Comparison of ENCODE assay signal across 15 mouse cellular contexts in the genomic region with DNA sequence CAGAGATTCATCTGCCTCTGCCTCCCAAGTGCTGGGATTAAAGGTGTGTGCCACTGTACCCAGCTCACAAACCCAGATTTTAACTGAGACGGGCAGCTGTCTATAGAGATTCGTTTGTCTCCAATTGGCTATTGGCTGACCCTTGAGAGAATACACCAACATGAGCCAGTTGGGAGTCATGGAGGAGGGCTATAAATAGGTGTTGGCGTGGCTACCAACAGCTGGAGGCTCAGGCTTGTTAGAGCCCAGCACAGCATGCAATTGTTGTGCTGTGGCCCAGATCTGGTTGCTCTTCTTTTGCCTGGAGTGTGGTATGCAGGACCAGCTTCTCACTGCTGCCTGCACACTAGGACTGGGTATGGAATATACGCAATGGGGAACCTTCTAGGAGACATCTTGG. TPM values are rescaled to one million over a fixed set of nuclear protein-coding genes. Genes with fewer than 3 reads are reported as not detected.
DNase-seq lines count a peak whose midpoint lies in the region; ATAC-seq and TF ChIP-seq lines count a peak whose summit lies in the region.
"Had no signal": no experiment of that assay in that cellular context is flagged by ENCODE, and none has a peak within 500 bp of the region (broad histone marks: within the 10 kb centered on the region; RNA-seq: fewer than 3 reads in every experiment).

No protein-coding gene starts in this region.

- no peak for TF ChIP-seq EP300 in lung, postnatal 0 days (IDR thresholded peaks at IDR 0.05)

- WGBS in forebrain, embryonic 16.5 days: 69% methylated on average over 4 of the region's 4 CpGs
- WGBS in forebrain, embryonic 14.5 days: 64% methylated on average over 4 of the region's 4 CpGs
- 81% methylated on average over 4 of the region's 4 CpGs for WGBS in lung, postnatal 0 days
- WGBS in heart, embryonic 12.5 days: 53% methylated on average over 4 of the region's 4 CpGs

- H3K4me3 ChIP-seq in forebrain, embryonic 16.5 days (replicated peaks; ENCODE audit: low read length): no peak overlapping the region
- H3K4me3 ChIP-seq in forebrain, embryonic 14.5 days (ENCODE audit: low read depth, low read length): no peak overlapping the region
- no peak overlapping the region for H3K4me3 ChIP-seq in lung, postnatal 0 days (ENCODE audit: low read depth, low read length)
- no peak overlapping the region for H3K4me3 ChIP-seq in heart, embryonic 12.5 days
- H3K4me3 ChIP-seq: liver, embryonic 15.5 days; midbrain, embryonic 12.5 days had no signal

- no peaks in the 10 kb centered on the region for H3K9me3 ChIP-seq in forebrain, embryonic 16.5 days (ENCODE audit: control insufficient read depth, low read length)
- no peaks in the 10 kb centered on the region for H3K9me3 ChIP-seq in forebrain, embryonic 14.5 days (replicated peaks; ENCODE audit: control insufficient read depth, low read length)
- H3K9me3 ChIP-seq in lung, postnatal 0 days (ENCODE audit: low read length): no peaks in the 10 kb centered on the region
- H3K9me3 ChIP-seq in heart, embryonic 12.5 days (replicated peaks): no peaks in the 10 kb centered on the region
- H3K9me3 ChIP-seq: liver, embryonic 15.5 days; midbrain, embryonic 12.5 days had no signal

- no peaks in the 10 kb centered on the region for H3K36me3 ChIP-seq in forebrain, embryonic 16.5 days (ENCODE audit: control insufficient read depth, insufficient read depth)
- H3K36me3 ChIP-seq in forebrain, embryonic 14.5 days (ENCODE audit: control insufficient read depth, insufficient read depth, low read length): no peaks in the 10 kb centered on the region
- H3K36me3 ChIP-seq in lung, postnatal 0 days (ENCODE audit: insufficient read depth, low read length): no peaks in the 10 kb centered on the region
- peaks cover 75% of the 10 kb centered on the region for H3K36me3 ChIP-seq in heart, embryonic 12.5 days
- H3K36me3 ChIP-seq: liver, embryonic 15.5 days; midbrain, embryonic 12.5 days had no signal

- no peak overlapping the region for H3K9ac ChIP-seq in forebrain, embryonic 16.5 days (replicated peaks; ENCODE audit: low read depth, low read length)
- no peak overlapping the region for H3K9ac ChIP-seq in forebrain, embryonic 14.5 days (ENCODE audit: low read length)
- H3K9ac ChIP-seq in lung, postnatal 0 days (replicated peaks; ENCODE audit: low read depth): no peak overlapping the region
- H3K9ac ChIP-seq in heart, embryonic 12.5 days: 0 out of 2 replicates have a peak overlapping the region, but pooled peaks have one; percentile 11
- H3K9ac ChIP-seq: hindbrain, embryonic 14.5 days; liver, embryonic 15.5 days had no signal

- H3K27me3 ChIP-seq in forebrain, embryonic 16.5 days (replicated peaks; ENCODE audit: control insufficient read depth, insufficient read depth, low read length): no peaks in the 10 kb centered on the region
- H3K27me3 ChIP-seq in forebrain, embryonic 14.5 days (replicated peaks; ENCODE audit: control insufficient read depth, insufficient read depth, low read length): no peaks in the 10 kb centered on the region
- H3K27me3 ChIP-seq in lung, postnatal 0 days (replicated peaks; ENCODE audit: insufficient read depth, low read length): no peaks in the 10 kb centered on the region
- no peaks in the 10 kb centered on the region for H3K27me3 ChIP-seq in heart, embryonic 12.5 days (replicated peaks)
- H3K27me3 ChIP-seq: liver, embryonic 15.5 days had no signal

- H3K4me2 ChIP-seq in forebrain, embryonic 16.5 days (ENCODE audit: low read length): no peak overlapping the region
- H3K4me2 ChIP-seq in forebrain, embryonic 14.5 days (ENCODE audit: low read length): no peak overlapping the region
- no peak overlapping the region for H3K4me2 ChIP-seq in lung, postnatal 0 days (replicated peaks; ENCODE audit: low read depth, low read length)
- no peak overlapping the region for H3K4me2 ChIP-seq in heart, embryonic 12.5 days
- H3K4me2 ChIP-seq: hindbrain, embryonic 14.5 days; liver, embryonic 15.5 days; midbrain, embryonic 12.5 days had no signal

- peaks cover 24% of the 10 kb centered on the region for H3K4me1 ChIP-seq in forebrain, embryonic 16.5 days (replicated peaks; ENCODE audit: control insufficient read depth, insufficient read depth, low read length)
- H3K4me1 ChIP-seq in forebrain, embryonic 14.5 days (ENCODE audit: control insufficient read depth, insufficient read depth, low read length): peaks cover 9% of the 10 kb centered on the region; the same call in 1 of the 2 replicates
- H3K4me1 ChIP-seq in lung, postnatal 0 days (ENCODE audit: insufficient read depth, low read depth, low read length): peaks cover 16% of the 10 kb centered on the region; the same call in 1 of the 2 replicates
- H3K4me1 ChIP-seq in heart, embryonic 12.5 days (replicated peaks): peaks cover 89% of the 10 kb centered on the region

- no peak for TF ChIP-seq CTCF in lung, postnatal 0 days (IDR thresholded peaks at IDR 0.05)

- no peak for DNase-seq in forebrain, embryonic 14.5 days (ENCODE audit: low spot score)
- peak; percentile 12 for DNase-seq in lung, postnatal 10 days
- DNase-seq in lung, postnatal 0 days (ENCODE audit: low spot score): no peak
- DNase-seq in skeletal muscle tissue, adult 2 months (ENCODE audit: low read depth, low spot score): peak; percentile 36
- DNase-seq in right cerebral cortex, postnatal 14 days: no peak
- DNase-seq: adrenal gland, adult 2 months; kidney, adult 11 months; kidney, postnatal 10 days; lung, postnatal 36 days had no signal

- 0 out of 2 replicates have a peak overlapping the region, but pooled peaks have one; percentile 19 for H3K27ac ChIP-seq in forebrain, embryonic 16.5 days (ENCODE audit: low read length)
- no peak overlapping the region for H3K27ac ChIP-seq in forebrain, embryonic 14.5 days (ENCODE audit: low read depth, low read length)
- H3K27ac ChIP-seq in lung, postnatal 0 days (ENCODE audit: low read length): no peak overlapping the region
- H3K27ac ChIP-seq in heart, embryonic 12.5 days (ENCODE audit: poor library complexity, severe bottlenecking): peak overlapping the region; percentile 71; the same call in 1 of the 2 replicates
- H3K27ac ChIP-seq: hindbrain, embryonic 14.5 days; liver, embryonic 15.5 days; midbrain, embryonic 12.5 days had no signal

- no peak for ATAC-seq in forebrain, embryonic 16.5 days
- no peak for ATAC-seq in forebrain, embryonic 14.5 days
- no peak for ATAC-seq in lung, postnatal 0 days
- no peak for ATAC-seq in heart, embryonic 12.5 days (ENCODE audit: insufficient number of reproducible peaks, low FRiP score)
- no peak for ATAC-seq in megakaryocyte-erythroid progenitor cell, adult 5-6 weeks (replicated peaks; ENCODE audit: low FRiP score, low TSS enrichment, poor library complexity, severe bottlenecking)

RNA-seq across cellular contexts. Expression of a gene that starts 8.8 kb away (rescaled TPM):
- polyA plus RNA-seq in forebrain, embryonic 16.5 days (2015; fragmentation: Nextera tagmentation; extraction: Ambion mirVana): 10.0 and 11.1 TPM in 2 replicates
- polyA plus RNA-seq in forebrain, embryonic 14.5 days (2014; fragmentation: Nextera tagmentation; extraction: Ambion mirVana): 2.6 and 6.2 TPM in 2 replicates
- 19.7 and 21.5 TPM in 2 replicates for polyA plus RNA-seq in lung, postnatal 0 days (2015; fragmentation: Nextera tagmentation; extraction: Ambion mirVana)
- polyA plus RNA-seq in heart, embryonic 12.5 days (2016; fragmentation: Nextera tagmentation; extraction: Ambion mirVana): 156 and 163 TPM in 2 replicates
- total RNA-seq in megakaryocyte-erythroid progenitor cell, adult 5-6 weeks (2014; fragmentation: Nextera tagmentation): 0.59 TPM in 1 of 2 replicates, not detected in the other
- 0.27 and 0.47 TPM in 2 replicates for total RNA-seq in megakaryocyte-erythroid progenitor cell, adult 5-6 weeks (2017)

Comparison
In these comparisons a context has a peak if more than half of its experiments do, and no peak if none do; other contexts are left out.
1. H3K27ac ChIP-seq: peak in forebrain, embryonic 16.5 days (single experiment) and heart, embryonic 12.5 days (single experiment); none in forebrain, embryonic 14.5 days (single experiment) and lung, postnatal 0 days (single experiment).
2. DNase-seq: peak in lung, postnatal 10 days (single experiment) and skeletal muscle tissue, adult 2 months (single experiment); none in forebrain, embryonic 14.5 days (single experiment), lung, postnatal 0 days (single experiment) and right cerebral cortex, postnatal 14 days (single experiment).